Mouse (Mus musculus) urinary bladder, adult 2 months (tissue): ENCODE measurements around the gene Rere. TPM values are rescaled to one million over a fixed set of nuclear protein-coding genes. Genes with fewer than 3 reads are reported as not detected.

ENCODE experiments used
- DNase-seq: peaks from one replicate; pipeline ENCODE4 v3.0.0; 2022; ENCODE audit warnings: low spot score
- polyA plus RNA-seq: library from polyadenylated mRNA; depleted of rRNA; stranded (reverse); fragments of >200 nt; gene quantifications from 2 replicates; pipeline ENCODE4 v1.2.3, GENCODE M21; 2012

The Rere gene
- polyA plus RNA-seq, 1 experiment = 30.0 TPM

GRCm38 (mm10) chr4:150426880-150427476 lies 145.5 kb downstream of the Rere start:
- DNase-seq = no peak

GRCm38 (mm10) chr4:150428762-150429161 lies 147.3 kb downstream of the Rere start:
- no peak for DNase-seq

GRCm38 (mm10) chr4:150433827-150434574 lies 152.6 kb downstream of the Rere start:
- no peak for DNase-seq

- DNase-seq = no peak
Observed at GRCm38 (mm10) chr4:150435590-150435989, 154.1 kb downstream of the Rere start.

GRCm38 (mm10) chr4:150438621-150439020 lies 157.2 kb downstream of the Rere start:
- no peak for DNase-seq

- DNase-seq = no peak
Observed at GRCm38 (mm10) chr4:150441931-150442330, 160.5 kb downstream of the Rere start.

- DNase-seq = no peak
Observed at GRCm38 (mm10) chr4:150444068-150444467, 162.6 kb downstream of the Rere start.

GRCm38 (mm10) chr4:150446617-150447016 lies 165.2 kb downstream of the Rere start:
- no peak for DNase-seq

- DNase-seq = no peak
Observed at GRCm38 (mm10) chr4:150447517-150447916, 166.1 kb downstream of the Rere start.

- DNase-seq = no peak
Observed at GRCm38 (mm10) chr4:150448433-150448832, 167.0 kb downstream of the Rere start.

GRCm38 (mm10) chr4:150450081-150450691 lies 168.7 kb downstream of the Rere start:
- DNase-seq = no peak

GRCm38 (mm10) chr4:150452155-150452847 lies 170.9 kb downstream of the Rere start:
- no peak for DNase-seq

- no peak for DNase-seq
Observed at GRCm38 (mm10) chr4:150454571-150455306, 173.3 kb downstream of the Rere start.

GRCm38 (mm10) chr4:150455750-150456149 lies 174.3 kb downstream of the Rere start:
- DNase-seq = no peak

- DNase-seq = no peak
Observed at GRCm38 (mm10) chr4:150456452-150456851, 175.0 kb downstream of the Rere start.

- DNase-seq = no peak
Observed at GRCm38 (mm10) chr4:150456886-150457285, 175.4 kb downstream of the Rere start.

- DNase-seq = no peak
Observed at GRCm38 (mm10) chr4:150457353-150457752, 175.9 kb downstream of the Rere start.

GRCm38 (mm10) chr4:150457771-150458170 lies 176.3 kb downstream of the Rere start:
- DNase-seq = no peak

- DNase-seq = no peak
Observed at GRCm38 (mm10) chr4:150459022-150459794, 177.8 kb downstream of the Rere start.

- no peak for DNase-seq
Observed at GRCm38 (mm10) chr4:150460451-150460850, 179.0 kb downstream of the Rere start.

GRCm38 (mm10) chr4:150461011-150461410 lies 179.6 kb downstream of the Rere start:
- no peak for DNase-seq
